Mouse (Mus musculus): ENCODE results near the gene Lcor. TPM values are rescaled to one million over a fixed set of nuclear protein-coding genes. Genes with fewer than 3 reads are reported as not detected.

Gene Lcor
- polyA plus RNA-seq, 1 experiment from 2014 or later = 19.4 TPM

- ATAC-seq (ENCODE audit: insufficient read depth, low FRiP score, low read depth) = no peak
- H3K27ac ChIP-seq = no peak overlapping the region
These were observed 97.0 kb downstream of the Lcor start for GRCm38 (mm10) chr19:41579311-41579920.

GRCm38 (mm10) chr19:41581706-41582420 is 99.4 kb downstream of the Lcor start, which contains the start of gene Gm340:
TSS of gene Gm340 (plus strand) at chr19:41582370.
- no peak within 1 kb of the TSS for H3K9ac ChIP-seq
- no peaks in the 10 kb centered on the region for H3K9me3 ChIP-seq
- no peak for ATAC-seq (ENCODE audit: insufficient read depth, low FRiP score, low read depth)
- no peaks in the 10 kb centered on the region for H3K4me1 ChIP-seq
- H3K27ac ChIP-seq = no peak within 1 kb of the TSS
- 89% methylated on average over 23 of the region's 23 CpGs for WGBS
- H3K36me3 ChIP-seq = peaks cover 19% of the 10 kb centered on the region; the same call in 1 of the 2 replicates
- H3K4me3 ChIP-seq (replicated peaks) = no peak within 1 kb of the TSS
- no peaks in the 10 kb centered on the region for H3K27me3 ChIP-seq (replicated peaks)
- H3K4me2 ChIP-seq = no peak within 1 kb of the TSS

More at GRCm38 (mm10) chr19:41579311-41579920, 97.0 kb downstream of the Lcor start:
- H3K9ac ChIP-seq = no peak overlapping the region
- H3K36me3 ChIP-seq = peaks cover 19% of the 10 kb centered on the region; the same call in 1 of the 2 replicates
- no peak overlapping the region for H3K4me2 ChIP-seq
- H3K4me3 ChIP-seq (replicated peaks) = no peak overlapping the region
- no peaks in the 10 kb centered on the region for H3K9me3 ChIP-seq
- H3K4me1 ChIP-seq = no peaks in the 10 kb centered on the region
- 88% methylated on average over 4 of the region's 4 CpGs for WGBS
- H3K27me3 ChIP-seq (replicated peaks) = no peaks in the 10 kb centered on the region

- H3K9me3 ChIP-seq = no peaks in the 10 kb centered on the region
- 93% methylated on average over 5 of the region's 5 CpGs for WGBS
- H3K27ac ChIP-seq = no peak overlapping the region
- H3K4me2 ChIP-seq = no peak overlapping the region
- H3K9ac ChIP-seq = no peak overlapping the region
- H3K4me3 ChIP-seq (replicated peaks) = no peak overlapping the region
- peaks cover 19% of the 10 kb centered on the region; the same call in 1 of the 2 replicates for H3K36me3 ChIP-seq
- no peak for ATAC-seq (ENCODE audit: insufficient read depth, low FRiP score, low read depth)
- no peaks in the 10 kb centered on the region for H3K4me1 ChIP-seq
- H3K27me3 ChIP-seq (replicated peaks) = no peaks in the 10 kb centered on the region
These were observed 100.6 kb downstream of the Lcor start for GRCm38 (mm10) chr19:41582918-41583514.

- ATAC-seq (ENCODE audit: insufficient read depth, low FRiP score, low read depth) = no peak
- Histone ChIP-seq H3K4me3 (replicated peaks) (no peak overlapping the region), H3K9me3 (no peaks in the 10 kb centered on the region), H3K9ac (no peak overlapping the region), H3K4me2 (no peak overlapping the region), H3K27me3 (replicated peaks) (no peaks in the 10 kb centered on the region), H3K36me3 (peaks cover 19% of the 10 kb centered on the region; the same call in 1 of the 2 replicates), H3K27ac (no peak overlapping the region), H3K4me1 (no peaks in the 10 kb centered on the region)
- 82% methylated on average over 10 of the region's 10 CpGs for whole genome bisulfite sequencing
These were observed 104.3 kb downstream of the Lcor start for GRCm38 (mm10) chr19:41586752-41587151.

GRCm38 (mm10) chr19:41587431-41588222 is 105.2 kb downstream of the Lcor start:
- H3K27ac ChIP-seq = no peak overlapping the region
- no peak overlapping the region for H3K4me3 ChIP-seq (replicated peaks)
- H3K4me2 ChIP-seq = no peak overlapping the region
- H3K9me3 ChIP-seq = no peaks in the 10 kb centered on the region
- 92% methylated on average over 20 of the region's 20 CpGs for WGBS
- no peak overlapping the region for H3K9ac ChIP-seq
- no peaks in the 10 kb centered on the region for H3K27me3 ChIP-seq (replicated peaks)
- peaks cover 11% of the 10 kb centered on the region; the same call in 1 of the 2 replicates for H3K36me3 ChIP-seq
- ATAC-seq (ENCODE audit: insufficient read depth, low FRiP score, low read depth) = no peak
- no peaks in the 10 kb centered on the region for H3K4me1 ChIP-seq

- H3K9me3 ChIP-seq = no peaks in the 10 kb centered on the region
- 87% methylated on average over 7 of the region's 7 CpGs for WGBS
- no peak overlapping the region for H3K4me2 ChIP-seq
- H3K4me1 ChIP-seq = no peaks in the 10 kb centered on the region
- H3K4me3 ChIP-seq (replicated peaks) = no peak overlapping the region
- H3K27ac ChIP-seq = no peak overlapping the region
- ATAC-seq (ENCODE audit: insufficient read depth, low FRiP score, low read depth) = no peak
- H3K27me3 ChIP-seq (replicated peaks) = no peaks in the 10 kb centered on the region
- H3K36me3 ChIP-seq = no peaks in the 10 kb centered on the region
- no peak overlapping the region for H3K9ac ChIP-seq
These were observed 106.6 kb downstream of the Lcor start for GRCm38 (mm10) chr19:41589026-41589425.

GRCm38 (mm10) chr19:41589681-41590080 is 107.2 kb downstream of the Lcor start:
- WGBS = 76% methylated on average over 8 of the region's 8 CpGs
- Histone ChIP-seq H3K9me3 (no peaks in the 10 kb centered on the region), H3K4me2 (no peak overlapping the region), H3K4me1 (no peaks in the 10 kb centered on the region), H3K27me3 (replicated peaks) (no peaks in the 10 kb centered on the region), H3K36me3 (no peaks in the 10 kb centered on the region), H3K4me3 (replicated peaks) (no peak overlapping the region), H3K27ac (no peak overlapping the region), H3K9ac (no peak overlapping the region)
- no peak for ATAC-seq (ENCODE audit: insufficient read depth, low FRiP score, low read depth)

GRCm38 (mm10) chr19:41591808-41592207 is 109.4 kb downstream of the Lcor start:
- Histone ChIP-seq H3K27ac (no peak overlapping the region), H3K4me1 (0 out of 2 replicates have a peak, but pooled peaks cover 3% of the 10 kb centered on the region), H3K4me2 (no peak overlapping the region), H3K27me3 (replicated peaks) (no peaks in the 10 kb centered on the region), H3K36me3 (no peaks in the 10 kb centered on the region), H3K9me3 (no peaks in the 10 kb centered on the region), H3K9ac (no peak overlapping the region), H3K4me3 (replicated peaks) (no peak overlapping the region)
- no peak for ATAC-seq (ENCODE audit: insufficient read depth, low FRiP score, low read depth)
- 73% methylated on average over 12 of the region's 12 CpGs for WGBS

GRCm38 (mm10) chr19:41597170-41597894 is 114.9 kb downstream of the Lcor start:
- no peaks in the 10 kb centered on the region for H3K36me3 ChIP-seq
- no peak overlapping the region for H3K9ac ChIP-seq
- peak overlapping the region; percentile 16; the same call in 1 of the 2 replicates for H3K27ac ChIP-seq
- H3K4me3 ChIP-seq (replicated peaks) = no peak overlapping the region
- WGBS = 75% methylated on average over 6 of the region's 6 CpGs
- H3K27me3 ChIP-seq (replicated peaks) = no peaks in the 10 kb centered on the region
- no peak for ATAC-seq (ENCODE audit: insufficient read depth, low FRiP score, low read depth)
- H3K4me2 ChIP-seq = no peak overlapping the region
- 0 out of 2 replicates have a peak, but pooled peaks cover 3% of the 10 kb centered on the region for H3K4me1 ChIP-seq
- no peaks in the 10 kb centered on the region for H3K9me3 ChIP-seq

- H3K4me1 ChIP-seq = 0 out of 2 replicates have a peak, but pooled peaks cover 3% of the 10 kb centered on the region
- 54% methylated on average over 11 of the region's 11 CpGs for WGBS
- no peaks in the 10 kb centered on the region for H3K27me3 ChIP-seq (replicated peaks)
- peak; percentile 12; the same call in 1 of the 2 replicates for ATAC-seq (ENCODE audit: insufficient read depth, low FRiP score, low read depth)
- no peak overlapping the region for H3K4me3 ChIP-seq (replicated peaks)
- no peaks in the 10 kb centered on the region for H3K36me3 ChIP-seq
- H3K27ac ChIP-seq = no peak overlapping the region
- H3K9ac ChIP-seq = no peak overlapping the region
- no peaks in the 10 kb centered on the region for H3K9me3 ChIP-seq
- H3K4me2 ChIP-seq = no peak overlapping the region
These were observed 118.2 kb downstream of the Lcor start for GRCm38 (mm10) chr19:41600647-41601046.

Data from stomach, embryonic 15.5 days (tissue).